Mouse (Mus musculus) C2C12 (cell line): ENCODE data around the gene Dhh. TPM values are rescaled to one million over a fixed set of nuclear protein-coding genes. Genes with fewer than 3 reads are reported as not detected.
A peak's percentile ranks its signal among the peaks of the same experiment; 100 is the strongest.

Experiments used
- H3K27me3 ChIP-seq: one replicate; pipeline ENCODE4 v1.6.1; 2011; ENCODE audit not compliant: control insufficient read depth, insufficient read depth, insufficient read length
- H3K36me3 ChIP-seq: one replicate; pipeline ENCODE4 v1.6.1; 2011; ENCODE audit not compliant: control insufficient read depth, insufficient read depth
- H3K4me3 ChIP-seq: one replicate; pipeline ENCODE4 v1.5.1; 2011; ENCODE audit warnings: mild to moderate bottlenecking, control low read depth; ENCODE audit not compliant: poor library complexity, insufficient read depth, severe bottlenecking
- H3K79me2 ChIP-seq: one replicate; pipeline ENCODE4 v1.6.1; 2011; ENCODE audit not compliant: control insufficient read depth, insufficient read depth
- H3K79me3 ChIP-seq: one replicate; pipeline ENCODE4 v1.6.1; 2011; ENCODE audit warnings: low read depth, control low read depth
- H3ac ChIP-seq: one replicate; pipeline ENCODE3; 2011; ENCODE audit warnings: low read depth; ENCODE audit not compliant: control insufficient read depth, insufficient read length
- CEBPB ChIP-seq: IDR thresholded peaks from one replicate; pipeline ENCODE4 v1.6.1; 2011; ENCODE audit warnings: low read depth, mild to moderate bottlenecking, control low read depth, moderate library complexity
- CTCF ChIP-seq: IDR thresholded peaks from one replicate; pipeline ENCODE4 v1.5.1; 2011; ENCODE audit not compliant: control insufficient read depth, insufficient read depth, insufficient read length
- FOSL1 ChIP-seq: IDR thresholded peaks from one replicate; pipeline ENCODE4 v1.8.0; 2011; ENCODE audit warnings: mild to moderate bottlenecking, low read length; ENCODE audit not compliant: poor library complexity, insufficient read depth, severe bottlenecking
- MAX ChIP-seq: IDR thresholded peaks from one replicate; pipeline ENCODE4 v1.6.1; 2011; ENCODE audit warnings: mild to moderate bottlenecking, control low read depth
- MYOD1 ChIP-seq: IDR thresholded peaks from one replicate; pipeline ENCODE4 v1.6.1; 2011; ENCODE audit warnings: low read depth; ENCODE audit not compliant: control insufficient read depth, insufficient read length
- MYOG ChIP-seq: IDR thresholded peaks from one replicate; pipeline ENCODE4 v1.6.1; 2011; ENCODE audit not compliant: control insufficient read depth, insufficient read length; ENCODE audit errors: extremely low read depth
- USF1 ChIP-seq: IDR thresholded peaks from one replicate; pipeline ENCODE4 v1.6.1; 2011; ENCODE audit warnings: low read depth, mild to moderate bottlenecking, control low read depth, moderate library complexity
- polyA plus RNA-seq: library from polyadenylated mRNA; unstranded; fragments of >200 nt; fragmentation: generic; extraction: Trizol; gene quantifications from one replicate; pipeline ENCODE4 v1.2.1, GENCODE M21; 2012; ENCODE audit warnings: missing spikeins

Gene Dhh
- polyA plus RNA-seq, 1 experiment = 0.16 TPM

DNA sequence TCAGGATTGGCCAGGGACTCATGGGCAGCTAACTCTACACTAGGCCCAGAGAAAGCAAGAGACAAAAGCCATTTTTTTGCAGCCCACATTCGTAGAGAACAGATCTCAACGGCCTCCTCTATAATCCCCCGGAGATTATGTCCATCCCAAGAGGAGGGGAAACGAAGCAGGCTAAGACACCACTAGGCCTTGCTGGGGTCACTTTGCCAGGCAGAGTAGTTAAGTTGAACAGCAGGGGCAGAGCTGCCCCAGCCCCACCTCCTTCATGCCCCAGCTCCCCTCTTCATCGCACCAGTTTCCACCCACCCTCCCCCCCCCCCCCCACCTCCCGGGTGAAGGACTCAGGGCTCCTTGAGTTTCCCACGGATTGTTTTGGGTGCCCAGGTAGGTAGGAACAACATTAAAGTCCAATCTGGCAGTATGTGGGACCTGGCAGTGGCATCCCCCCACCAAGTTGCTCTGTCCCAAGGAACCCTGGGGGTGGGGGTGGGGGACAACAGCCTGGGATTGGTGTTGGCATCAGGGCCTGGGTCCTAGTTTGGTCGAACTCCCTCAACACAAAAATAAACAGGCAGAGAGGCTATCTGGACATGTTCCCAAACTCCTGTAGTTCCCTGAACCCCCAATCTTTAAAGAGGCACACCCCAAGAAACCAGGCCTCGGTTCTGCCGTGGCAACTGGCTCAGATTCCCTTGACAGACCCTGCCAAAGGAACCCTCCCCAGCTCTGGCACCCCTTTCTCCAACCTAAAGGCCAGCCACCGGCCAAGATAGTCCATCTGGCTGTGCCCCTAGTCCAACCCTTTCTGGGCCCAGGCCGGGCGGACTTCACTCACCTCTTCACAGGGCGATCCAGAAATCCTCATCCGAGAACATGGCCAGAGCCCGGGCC is 27.9 kb downstream of the Dhh start:
- Histone ChIP-seq H3K79me2 (peaks cover 73% of the 10 kb centered on the region), H3K36me3 (peaks cover 27% of the 10 kb centered on the region), H3K4me3 (peak overlapping the region; percentile 99)

DNA sequence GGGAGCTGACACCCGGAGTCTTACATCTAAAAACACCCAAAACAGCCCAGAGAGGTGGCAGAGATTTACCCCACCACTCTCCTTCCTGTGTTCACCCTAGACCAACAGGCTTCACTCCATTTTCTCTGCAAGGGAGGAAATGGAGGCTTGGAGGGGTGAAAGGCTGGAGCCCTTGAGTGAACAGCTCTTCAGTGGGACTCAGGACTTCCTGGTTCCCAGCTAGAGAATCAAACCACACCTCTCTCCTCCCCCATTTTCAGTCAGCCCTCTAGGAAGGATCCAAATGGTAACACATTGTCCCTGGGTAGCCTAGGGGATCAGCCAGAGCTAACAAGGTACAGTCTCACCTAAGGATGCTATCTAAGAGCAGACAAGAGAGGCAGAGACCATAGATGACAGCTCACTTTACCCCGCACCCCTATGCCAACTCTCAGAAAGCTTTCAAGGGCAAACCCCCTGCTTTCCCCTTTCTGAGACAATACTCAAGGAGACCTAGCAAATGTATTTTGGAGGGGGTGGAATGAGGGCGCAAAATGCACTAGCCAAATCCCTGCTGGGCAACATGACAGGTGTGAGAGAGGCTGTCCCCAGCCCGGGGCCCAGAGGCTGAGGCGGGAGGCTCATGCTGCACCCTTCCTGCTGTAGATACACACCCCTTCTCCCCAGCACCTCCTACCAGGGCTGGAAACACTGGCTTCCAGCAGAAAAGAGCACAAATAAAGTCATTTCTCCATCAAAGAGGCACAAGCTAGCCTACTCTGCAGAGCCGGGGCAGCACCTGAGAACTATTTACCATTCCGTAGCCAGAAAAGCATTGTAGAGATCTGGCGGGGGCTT is 28.8 kb downstream of the Dhh start:
- peaks cover 81% of the 10 kb centered on the region for H3K79me2 ChIP-seq
- peak overlapping the region; percentile 99 for H3K4me3 ChIP-seq
- H3K79me3 ChIP-seq = peaks cover 65% of the 10 kb centered on the region
- peaks cover 35% of the 10 kb centered on the region for H3K36me3 ChIP-seq
- TF ChIP-seq FOSL1 (no peak), CEBPB (no peak), USF1 (no peak), MYOG (no peak), MAX (no peak), CTCF (no peak), MYOD1 (no peak)
- H3K27me3 ChIP-seq = no peaks in the 10 kb centered on the region
- peak overlapping the region; percentile 69 for H3ac ChIP-seq

More for the DNA sequence above, 27.9 kb downstream of the Dhh start:
- no peaks in the 10 kb centered on the region for H3K27me3 ChIP-seq
- H3ac ChIP-seq = peak overlapping the region; percentile 88
- H3K79me3 ChIP-seq = peaks cover 60% of the 10 kb centered on the region
- TF ChIP-seq CTCF = no peak
- TF ChIP-seq USF1 = no peak
- no peak for TF ChIP-seq CEBPB
- no peak for TF ChIP-seq FOSL1
- no peak for TF ChIP-seq MYOD1
- no peak for TF ChIP-seq MYOG
- TF ChIP-seq MAX = no peak

DNA sequence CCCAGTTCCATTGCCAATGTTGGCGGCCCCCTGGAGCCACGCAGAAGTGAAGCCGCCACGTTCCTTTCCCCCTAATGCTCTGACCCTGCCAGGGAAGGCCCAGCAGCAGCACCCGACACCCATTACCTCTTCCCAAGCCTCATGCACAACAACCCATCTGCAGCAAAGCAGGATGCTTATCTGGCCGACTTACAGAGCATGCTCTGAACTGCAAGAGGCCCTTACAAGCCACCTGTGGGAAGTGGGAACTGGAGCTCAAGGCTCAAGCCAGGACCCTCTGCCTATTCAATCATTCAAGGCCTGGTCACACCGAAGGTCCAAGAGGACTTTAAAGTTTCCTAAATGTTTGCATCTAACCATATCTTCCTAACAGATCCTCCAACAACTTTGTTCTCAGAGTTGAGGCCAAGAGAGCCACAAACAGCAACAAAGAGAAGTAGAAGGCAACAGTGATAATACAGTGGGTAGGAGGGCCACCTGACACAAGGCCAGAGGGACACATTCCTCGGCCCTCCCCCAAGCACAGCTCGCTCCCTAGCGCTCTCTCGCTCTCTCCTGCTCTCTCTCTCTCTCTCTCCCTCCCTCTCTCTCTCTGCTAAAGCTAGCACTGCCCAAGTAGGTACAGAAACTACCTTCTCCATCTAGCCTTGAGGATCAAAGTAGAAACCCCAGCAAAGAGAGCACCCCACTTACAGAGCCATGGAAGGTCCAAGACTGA is 29.8 kb downstream of the Dhh start:
- Histone ChIP-seq H3K79me3 (peaks cover 66% of the 10 kb centered on the region), H3K27me3 (no peaks in the 10 kb centered on the region), H3K79me2 (peaks cover 82% of the 10 kb centered on the region), H3K36me3 (peaks cover 46% of the 10 kb centered on the region), H3K4me3 (peak overlapping the region; percentile 99), H3ac (peak overlapping the region; percentile 44)
- no peak for TF ChIP-seq FOSL1
- no peak for TF ChIP-seq MYOD1
- TF ChIP-seq CEBPB = no peak

DNA sequence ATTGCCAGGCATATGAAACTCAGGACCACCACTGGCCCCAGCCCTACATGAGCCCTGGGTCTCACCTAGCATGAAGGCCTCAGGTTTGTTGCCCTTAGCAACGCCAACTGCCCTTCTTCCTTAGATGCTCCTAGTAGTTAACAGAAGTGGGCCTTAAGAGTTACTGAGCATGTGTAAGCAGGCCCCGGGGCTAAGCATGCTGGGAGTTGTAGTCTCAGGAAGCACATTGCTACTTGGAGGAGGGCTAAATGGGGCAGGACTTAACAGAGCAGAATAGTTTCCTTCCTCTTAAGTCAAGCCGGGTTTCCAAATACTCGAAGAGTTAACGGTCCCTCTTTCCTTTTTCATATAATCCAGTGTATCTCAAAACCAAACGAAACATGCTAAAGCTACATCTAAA is 31.0 kb downstream of the Dhh start:
- Histone ChIP-seq H3ac (no peak overlapping the region), H3K79me3 (peaks cover 66% of the 10 kb centered on the region), H3K27me3 (no peaks in the 10 kb centered on the region), H3K4me3 (no peak overlapping the region), H3K79me2 (peaks cover 77% of the 10 kb centered on the region), H3K36me3 (peaks cover 58% of the 10 kb centered on the region)
- TF ChIP-seq USF1 = no peak
- TF ChIP-seq CEBPB = no peak
- TF ChIP-seq MYOG = no peak
- no peak for TF ChIP-seq CTCF
- no peak for TF ChIP-seq MAX
- no peak for TF ChIP-seq MYOD1
- no peak for TF ChIP-seq FOSL1

DNA sequence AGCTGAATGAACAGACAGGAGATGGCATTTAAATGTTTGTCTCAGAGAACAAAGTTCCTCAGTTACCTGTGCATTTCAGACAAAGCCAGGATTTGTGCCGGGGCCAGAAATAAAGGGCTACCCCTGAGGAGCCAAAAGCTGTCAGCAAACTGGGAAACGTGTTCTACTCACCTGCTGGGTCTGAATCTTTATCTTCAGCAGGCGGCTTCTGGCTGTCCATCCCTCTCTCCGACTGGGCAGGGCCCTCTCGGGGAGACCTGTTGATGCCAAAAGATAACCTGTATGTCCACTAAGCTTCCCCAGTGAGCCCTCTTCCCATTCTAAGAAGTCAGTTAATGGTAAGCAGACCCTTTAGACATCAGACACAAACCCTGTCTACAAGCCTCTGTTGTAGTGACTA is 31.8 kb downstream of the Dhh start:
- Histone ChIP-seq H3K79me2 (peaks cover 70% of the 10 kb centered on the region), H3ac (no peak overlapping the region), H3K4me3 (no peak overlapping the region), H3K27me3 (no peaks in the 10 kb centered on the region), H3K36me3 (peaks cover 66% of the 10 kb centered on the region), H3K79me3 (peaks cover 63% of the 10 kb centered on the region)
- no peak for TF ChIP-seq FOSL1
